Mouse (Mus musculus): ENCODE measurements around the gene Amigo1. TPM values are rescaled to one million over a fixed set of nuclear protein-coding genes. Genes with fewer than 3 reads are reported as not detected.

The Amigo1 gene
- total and polyA plus RNA-seq, 3 experiments = 4.6 to 9.5 TPM; not detected in 1

DNA sequence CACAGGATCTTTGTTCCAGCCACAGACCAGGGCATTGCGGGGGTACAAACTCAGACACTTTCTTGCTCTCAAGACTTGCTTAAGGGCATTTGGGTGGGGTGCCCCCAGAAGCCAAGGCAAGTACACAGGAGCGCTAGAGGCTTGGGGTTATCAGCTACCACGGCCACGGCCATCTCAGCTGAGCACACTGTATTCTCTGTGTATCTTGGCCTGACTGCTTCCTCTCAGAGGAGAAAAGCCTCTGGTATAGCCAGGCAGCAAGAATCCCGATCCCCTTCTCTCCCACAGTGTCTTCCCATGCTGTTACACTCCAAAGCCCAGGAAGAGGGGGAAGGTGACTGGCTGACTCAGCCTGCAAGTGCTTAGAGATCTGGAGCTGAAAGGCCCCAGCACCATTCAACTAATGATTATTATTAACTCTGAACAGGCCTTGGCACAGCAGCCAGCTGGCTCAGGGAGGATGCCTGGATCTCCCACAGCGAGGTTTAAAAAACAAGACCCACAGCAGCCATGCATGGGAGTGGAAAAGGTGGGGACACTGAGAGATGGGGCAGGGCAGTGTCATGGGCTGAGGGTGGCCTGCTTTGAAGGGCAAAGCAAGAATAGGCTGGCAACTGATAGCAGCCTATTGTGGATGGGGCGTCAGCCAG, 9.9 kb downstream of the Amigo1 start:
- H3K4me1 ChIP-seq (ENCODE audit: control insufficient read depth in 1 of 2, insufficient read depth in 2 of 2, low read length in 2 of 2) = peaks cover 2 to 6% of the 10 kb centered on the region in 2 experiments; a peak in 3 of 4 replicates
- no peaks in the 10 kb centered on the region for H3K27me3 ChIP-seq (ENCODE audit: control insufficient read depth in 1 of 2, insufficient read depth in 2 of 2, low read length in 2 of 2)
- TF ChIP-seq NRF1 (IDR thresholded peaks at IDR 0.05; ENCODE audit: insufficient read depth, low read depth, low read length, poor library complexity, severe bottlenecking) (no peak), POLR2AphosphoS2 (IDR thresholded peaks at IDR 0.05; ENCODE audit: low read length) (no peak), MXI1 (IDR thresholded peaks at IDR 0.05; ENCODE audit: low read depth, low read length) (no peak), ZC3H11A (IDR thresholded peaks at IDR 0.05; ENCODE audit: low read depth, low read length) (no peak), RCOR1 (IDR thresholded peaks at IDR 0.05; ENCODE audit: low read depth, low read length) (no peak), BHLHE40 (IDR thresholded peaks at IDR 0.05; ENCODE audit: borderline replicate concordance, low read depth, low read length) (no peak), ETS1 (IDR thresholded peaks at IDR 0.05; ENCODE audit: low read depth, low read length) (no peak), CHD1 (IDR thresholded peaks at IDR 0.05; ENCODE audit: low read depth, low read length) (no peak), POLR2A (IDR thresholded peaks at IDR 0.05; ENCODE audit: control insufficient read depth in 1 of 2, insufficient read depth in 1 of 2, low read depth in 1 of 2, low read length in 2 of 2, poor library complexity in 1 of 2) (no peak), MYB (IDR thresholded peaks at IDR 0.05; ENCODE audit: low read depth, low read length) (no peak), KAT2A (conservative IDR thresholded peaks at IDR 0.05; ENCODE audit: low read depth, low read length) (no peak), ELF1 (IDR thresholded peaks at IDR 0.05; ENCODE audit: low read depth, low read length) (no peak), TAL1 (IDR thresholded peaks at IDR 0.05; ENCODE audit: low read length) (no peak), MAFK (IDR thresholded peaks at IDR 0.05; ENCODE audit: borderline replicate concordance, low read depth, low read length) (no peak), UBTF (IDR thresholded peaks at IDR 0.05; ENCODE audit: borderline replicate concordance, insufficient read depth, low read depth, low read length) (no peak), USF2 (IDR thresholded peaks at IDR 0.05; ENCODE audit: borderline replicate concordance in 1 of 2, insufficient read depth in 1 of 2, low read depth in 1 of 2, low read length in 2 of 2) (no peak), ZMIZ1 (IDR thresholded peaks at IDR 0.05; ENCODE audit: low read depth, low read length) (no peak), EP300 (IDR thresholded peaks at IDR 0.05; ENCODE audit: low read depth in 1 of 2, low read length in 2 of 2) (no peak), JUND (IDR thresholded peaks at IDR 0.05; ENCODE audit: low read depth, low read length) (no peak)
- H3K9me3 ChIP-seq (replicated peaks; ENCODE audit: insufficient read depth, low read length) = no peaks in the 10 kb centered on the region
- H3K9ac ChIP-seq (ENCODE audit: control insufficient read depth, low read depth, low read length, poor library complexity, severe bottlenecking) = no peak overlapping the region
- DNase-seq (ENCODE audit: low read depth, low spot score) = no peak
- H3K4me3 ChIP-seq (ENCODE audit: control insufficient read depth in 1 of 2, insufficient read depth in 1 of 2, low read depth in 2 of 2, low read length in 2 of 2) = no peak overlapping the region
- peaks cover 0 to 7% of the 10 kb centered on the region in 2 experiments; a peak in 2 of 4 replicates for H3K36me3 ChIP-seq (ENCODE audit: control insufficient read depth in 1 of 2, insufficient read depth in 2 of 2, low read length in 2 of 2)
- no peak overlapping the region for H3K27ac ChIP-seq (ENCODE audit: control insufficient read depth, low read depth, low read length)
- H3K79me2 ChIP-seq (ENCODE audit: control insufficient read depth, insufficient read depth, low read length, poor library complexity) = no peaks in the 10 kb centered on the region; the same call in 1 of the 2 replicates

DNA sequence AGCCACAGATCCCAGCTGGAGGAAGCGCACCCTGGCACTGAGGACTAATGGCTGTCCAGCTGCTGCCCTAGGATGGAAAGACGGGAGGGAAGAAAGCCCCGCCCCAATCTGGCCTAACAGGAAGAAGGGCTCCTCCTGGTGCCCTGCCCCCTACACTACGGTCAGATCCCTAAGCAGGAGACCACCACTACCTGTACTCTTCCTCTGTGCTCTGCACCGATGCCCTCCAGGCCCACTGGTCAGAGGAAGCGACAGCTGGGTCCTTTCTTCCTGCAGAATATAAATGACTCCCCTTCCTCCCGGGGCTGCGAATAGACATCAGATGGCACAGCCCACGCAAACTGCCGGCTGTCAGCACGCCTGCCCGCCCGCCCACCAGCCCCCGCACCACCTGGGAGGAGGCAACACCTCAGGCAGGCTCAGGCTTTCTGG, 10.9 kb downstream of the Amigo1 start:
- Histone ChIP-seq H3K4me3 (ENCODE audit: control insufficient read depth in 1 of 2, insufficient read depth in 1 of 2, low read depth in 2 of 2, low read length in 2 of 2) (no peak overlapping the region), H3K9me3 (replicated peaks; ENCODE audit: insufficient read depth, low read length) (no peaks in the 10 kb centered on the region), H3K27me3 (ENCODE audit: control insufficient read depth in 1 of 2, insufficient read depth in 2 of 2, low read length in 2 of 2) (no peaks in the 10 kb centered on the region), H3K79me2 (ENCODE audit: control insufficient read depth, insufficient read depth, low read length, poor library complexity) (no peaks in the 10 kb centered on the region; the same call in 1 of the 2 replicates), H3K36me3 (ENCODE audit: control insufficient read depth in 1 of 2, insufficient read depth in 2 of 2, low read length in 2 of 2) (peaks cover 0 to 5% of the 10 kb centered on the region in 2 experiments; a peak in 2 of 4 replicates), H3K9ac (ENCODE audit: control insufficient read depth, low read depth, low read length, poor library complexity, severe bottlenecking) (no peak overlapping the region), H3K4me1 (ENCODE audit: control insufficient read depth in 1 of 2, insufficient read depth in 2 of 2, low read length in 2 of 2) (peaks cover 0 to 6% of the 10 kb centered on the region in 2 experiments; a peak in 1 of 4 replicates), H3K27ac (ENCODE audit: control insufficient read depth, low read depth, low read length) (no peak overlapping the region)
- DNase-seq (ENCODE audit: low read depth, low spot score) = no peak
- no peak for TF ChIP-seq UBTF (IDR thresholded peaks at IDR 0.05; ENCODE audit: borderline replicate concordance, insufficient read depth, low read depth, low read length)

Data from MEL (cell line).